Mouse (Mus musculus) cerebellum, adult 18-20 months (tissue): ENCODE measurements at regions not wholly inside any gene's neighbourhood (a gene's known extent, or its start where the extent isn't known, plus 50 kb on each side); places are given as distances from the start of the nearest gene placed in this dataset.

Source experiments
- DNase-seq, 2 experiments: peaks; one replicate each; pipeline ENCODE4 v3.0.0; 2021

DNA sequence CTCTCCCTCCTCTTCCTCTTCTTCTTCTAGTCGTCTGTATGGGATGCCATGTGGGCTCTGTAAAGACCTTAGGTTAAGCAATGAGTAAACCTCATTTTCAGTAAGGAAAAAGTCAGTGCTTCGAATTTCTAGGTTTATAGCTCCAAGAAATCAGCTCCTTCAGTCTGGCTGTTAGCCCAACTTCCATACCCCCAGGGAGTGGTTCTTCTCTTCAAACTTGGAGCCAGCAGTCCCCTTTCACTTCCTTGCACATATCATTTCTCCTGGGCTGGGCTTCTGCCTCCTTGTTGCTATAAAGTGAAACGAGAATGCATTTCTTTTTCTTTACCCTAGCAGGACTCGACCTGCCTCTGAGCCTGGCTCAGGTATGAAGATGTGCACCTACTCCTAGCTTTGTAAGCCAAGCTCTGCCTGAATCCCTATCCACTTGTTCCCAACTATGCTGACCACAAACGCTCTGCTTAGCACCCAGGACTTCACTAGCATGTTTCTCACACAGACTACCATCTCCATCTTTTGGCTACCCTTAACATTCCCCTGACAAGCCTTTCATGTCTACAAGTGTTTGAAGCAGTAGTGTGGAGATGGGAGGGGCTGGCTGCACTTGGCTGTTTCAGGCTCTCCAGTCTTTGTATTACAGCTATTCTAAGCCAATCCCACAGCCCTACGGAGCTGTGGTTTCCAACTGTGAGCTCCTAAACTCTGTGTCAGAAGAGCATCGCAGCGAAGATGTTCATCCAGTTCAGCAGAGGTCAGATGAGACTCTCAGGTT, 243.8 kb upstream of the Tprg start:
- no peak for DNase-seq

DNA sequence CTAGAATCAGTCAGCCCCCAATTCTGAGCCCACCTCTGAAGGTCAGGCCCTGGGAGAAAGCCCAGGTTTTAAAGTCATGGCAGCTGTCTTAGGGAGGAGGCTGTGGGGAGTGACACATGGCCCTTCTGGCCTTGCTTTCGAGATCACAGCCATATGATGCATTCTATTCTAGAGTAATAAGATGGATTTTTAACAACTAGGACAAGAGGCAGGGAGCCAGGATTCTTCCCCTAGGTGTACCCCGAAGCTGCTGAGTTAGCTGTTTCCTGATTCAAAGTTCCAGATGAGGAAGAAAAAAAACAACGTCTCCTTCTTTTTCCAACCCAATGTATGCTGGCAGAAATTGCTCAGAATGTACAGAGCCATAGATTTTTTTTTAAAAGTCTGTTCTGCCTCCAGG, 242.0 kb upstream of the Tprg start:
- no peak for DNase-seq

DNA sequence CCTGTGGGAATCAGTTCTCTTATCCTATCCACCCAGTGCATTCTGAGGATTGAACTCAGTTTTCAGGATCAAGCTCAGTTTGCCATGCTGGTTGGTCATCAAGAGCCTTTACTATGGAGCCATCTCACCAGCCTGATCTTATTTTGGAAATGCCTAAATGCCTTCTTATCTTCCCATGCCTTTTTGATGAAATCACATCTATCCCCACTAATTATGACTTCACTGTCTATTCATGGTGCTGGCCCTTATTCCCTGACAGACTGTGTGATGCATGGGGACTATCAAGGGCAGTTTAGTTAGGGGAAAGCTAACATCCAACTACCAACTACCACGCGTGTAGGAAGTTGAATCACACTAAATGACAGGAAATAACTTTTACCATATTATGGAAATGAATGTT, 238.9 kb upstream of the Tprg start:
- no peak for DNase-seq

DNA sequence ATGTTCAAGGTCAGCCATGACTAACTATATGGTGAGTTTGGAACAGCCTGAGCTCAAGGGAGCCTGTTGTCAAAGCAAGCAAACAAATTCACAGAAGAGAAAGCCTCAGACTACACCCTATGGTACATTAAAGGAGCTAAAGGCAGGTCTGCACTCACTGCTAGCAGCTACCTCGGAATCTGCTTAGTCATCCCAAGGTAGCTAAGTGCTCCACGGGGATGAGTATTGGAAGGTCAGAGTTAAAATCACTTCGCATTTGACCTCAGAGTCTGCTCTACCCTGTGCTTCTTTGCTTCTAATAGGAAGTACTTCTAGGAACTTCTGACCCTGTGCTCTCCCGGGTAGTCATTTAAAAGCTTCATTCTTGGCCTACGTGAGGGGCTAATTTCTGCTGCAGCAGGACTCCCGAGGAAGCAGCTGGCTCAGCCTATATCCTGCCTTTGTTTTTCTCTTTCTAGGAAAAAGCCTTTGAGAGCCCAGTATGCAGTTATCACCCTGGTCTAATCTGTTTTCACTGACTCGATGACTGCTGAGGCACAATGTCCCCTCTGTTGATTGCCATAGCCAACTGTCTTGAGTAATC, 236.6 kb upstream of the Tprg start:
- DNase-seq, result no peak

DNA sequence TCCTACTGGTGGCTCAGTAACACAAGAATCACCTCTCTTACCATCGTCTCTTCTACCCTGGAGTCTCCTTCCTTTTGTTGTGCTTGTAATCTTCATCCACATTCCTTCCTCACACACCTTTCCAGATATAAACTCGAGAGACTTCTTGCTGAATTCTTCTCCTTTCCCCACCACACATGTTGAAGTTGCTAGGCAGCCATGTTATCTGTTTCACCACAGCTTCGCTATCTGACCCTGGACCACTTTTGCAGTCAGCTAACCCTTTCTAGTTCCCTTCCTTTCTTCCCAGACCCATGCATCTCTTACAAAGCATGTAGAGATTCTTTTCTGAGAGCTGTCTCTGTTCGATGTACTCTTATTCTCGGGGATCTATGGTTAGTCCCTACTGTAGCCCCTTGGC, 235.6 kb upstream of the Tprg start:
- DNase-seq, result no peak

DNA sequence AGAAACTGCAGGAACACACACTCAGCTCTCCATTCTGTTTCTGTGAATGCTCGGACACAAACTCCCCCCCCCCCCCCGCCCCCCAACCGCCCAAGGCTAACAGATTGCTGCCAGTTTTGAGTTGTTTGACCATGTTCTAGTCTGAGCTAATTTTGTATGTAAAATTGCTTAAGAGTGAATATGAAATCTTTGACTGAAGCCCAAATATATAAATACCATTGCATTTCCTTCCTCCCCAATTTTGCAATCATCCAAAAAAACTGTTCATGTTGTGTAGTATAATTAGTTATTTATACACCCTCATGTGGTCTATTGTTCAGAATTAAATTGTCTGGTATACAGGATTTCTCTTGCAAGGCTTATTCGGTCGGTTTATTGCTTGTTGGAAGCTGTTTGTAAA, 234.2 kb upstream of the Tprg start:
- no peak for DNase-seq

DNA sequence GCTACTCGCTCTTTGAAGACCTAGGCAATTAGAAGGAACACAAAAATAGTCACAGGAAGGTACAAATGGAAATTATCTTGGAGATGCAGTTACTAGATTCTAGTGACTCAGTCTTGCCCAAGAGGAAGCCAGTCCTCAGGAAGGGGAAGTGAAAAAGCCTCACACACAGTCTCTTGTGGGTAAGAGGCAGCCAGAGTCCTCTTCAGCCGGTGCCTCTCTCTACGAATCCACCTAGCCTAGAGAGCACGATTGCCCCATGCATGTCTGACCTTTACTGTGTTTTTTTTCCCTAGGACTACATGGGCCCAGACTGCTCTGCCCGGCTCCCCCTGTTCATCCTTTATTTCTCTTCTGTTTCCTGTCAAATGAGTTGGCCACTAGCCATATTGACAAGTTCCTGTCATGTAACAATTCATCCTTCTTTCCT, 233.7 kb upstream of the Tprg start:
- DNase-seq, result no peak

DNA sequence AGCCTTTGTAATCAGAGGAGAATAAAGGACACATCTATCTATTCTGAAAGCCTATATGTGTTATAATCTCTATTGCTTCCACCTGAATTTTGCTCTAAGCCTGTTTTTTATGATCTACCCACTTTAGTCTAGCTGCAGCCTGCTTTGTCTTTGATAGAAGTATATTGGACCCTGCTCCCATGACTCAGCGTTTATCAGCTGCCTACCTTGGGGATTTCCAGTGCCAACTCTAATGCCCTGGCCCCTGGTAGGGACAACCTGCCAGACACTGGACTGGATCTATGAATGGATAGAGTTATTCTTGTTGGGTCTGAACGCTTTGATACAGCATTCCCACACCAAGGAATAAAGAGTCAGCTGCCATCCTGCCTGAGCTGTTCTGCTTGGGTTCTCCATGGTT, 232.3 kb upstream of the Tprg start:
- DNase-seq, result no peak

DNA sequence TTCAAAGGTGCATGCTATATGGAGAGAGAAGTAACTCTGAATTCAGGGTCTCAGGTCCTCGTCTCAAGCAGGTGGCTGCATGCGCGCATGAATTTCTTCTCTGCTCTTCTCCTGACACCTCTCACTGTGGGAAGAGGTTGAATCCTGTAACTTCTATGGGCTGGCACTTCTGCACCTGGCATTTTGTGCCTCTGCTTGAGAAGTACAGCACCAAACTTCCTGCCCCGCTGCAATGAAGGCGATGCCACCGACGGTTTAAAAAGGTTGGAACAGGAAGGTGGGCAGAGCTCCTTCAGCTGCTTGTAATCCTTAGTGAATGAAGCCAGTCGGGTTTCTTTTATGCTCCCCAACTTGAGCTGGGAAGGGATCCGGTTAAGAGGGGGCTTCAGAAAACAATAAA, 231.2 kb upstream of the Tprg start:
- no peak for DNase-seq

DNA sequence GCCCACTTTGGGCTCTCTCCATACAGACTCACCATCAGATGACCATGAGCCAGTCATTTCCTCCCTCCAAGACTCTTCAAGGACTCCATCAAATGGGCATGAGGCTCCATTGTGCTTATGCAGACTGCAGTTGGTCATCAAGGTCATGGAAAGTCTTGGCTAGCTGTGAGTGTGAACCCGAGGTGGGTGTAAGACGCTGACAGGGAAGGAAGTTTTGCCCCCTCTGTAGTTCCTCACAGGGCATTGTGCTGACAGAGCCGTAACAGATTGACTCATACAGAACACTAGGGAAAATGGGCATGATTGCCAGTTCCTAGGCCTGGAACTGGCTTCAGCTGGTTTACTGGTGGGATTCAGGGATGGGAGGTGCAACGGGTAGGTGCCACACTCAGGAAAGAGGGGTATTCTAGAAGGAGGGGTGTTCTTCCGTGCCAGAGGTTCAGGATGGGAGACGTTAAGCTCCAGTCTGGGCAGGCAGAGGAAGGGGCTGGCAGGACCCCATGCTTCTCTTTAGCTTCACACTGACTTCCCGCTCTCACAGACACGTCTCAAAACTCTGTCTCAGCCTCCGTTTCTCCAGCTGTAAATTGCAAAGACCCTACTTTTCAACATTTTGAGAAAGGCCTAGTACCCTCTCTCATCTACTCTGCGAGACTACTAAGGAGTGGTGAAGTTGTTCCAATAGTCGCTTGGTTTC, 228.4 kb upstream of the Tprg start:
- DNase-seq, result no peak

DNA sequence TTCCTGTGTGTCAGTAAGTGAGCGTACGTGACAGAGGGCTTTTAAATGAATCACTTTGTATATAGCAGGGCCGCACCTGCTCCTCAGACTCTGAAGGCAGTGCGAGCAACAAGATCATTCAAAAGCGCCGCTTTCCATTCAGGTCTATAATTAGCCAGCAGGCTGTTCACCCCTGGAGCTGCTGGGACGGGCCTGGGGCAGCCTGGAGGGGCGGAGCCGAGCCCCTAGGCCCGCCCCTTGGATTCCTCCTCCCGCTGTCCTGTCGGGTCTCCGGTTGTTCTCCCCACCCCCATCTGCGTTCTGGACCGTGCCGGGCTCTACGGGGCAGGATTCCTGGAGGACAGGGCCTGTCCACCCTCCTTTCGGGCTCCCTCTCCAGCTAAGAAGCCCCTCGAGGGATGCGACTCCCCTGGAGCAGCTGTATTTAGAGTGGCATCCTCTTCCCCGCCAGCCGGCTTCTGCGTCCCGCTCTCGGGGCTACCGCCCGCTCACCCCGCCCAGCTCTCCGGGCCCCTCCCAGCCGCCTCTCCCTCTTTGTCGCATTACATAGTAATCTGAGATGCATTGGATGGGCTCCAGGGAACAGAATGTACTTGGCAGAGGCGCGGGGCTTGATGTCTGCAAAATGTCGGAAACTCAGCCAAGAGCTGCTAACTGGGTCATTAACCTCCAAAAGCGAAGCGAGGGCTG, 227.7 kb upstream of the Tprg start:
- peak; percentile 98 to 99 for DNase-seq

DNA sequence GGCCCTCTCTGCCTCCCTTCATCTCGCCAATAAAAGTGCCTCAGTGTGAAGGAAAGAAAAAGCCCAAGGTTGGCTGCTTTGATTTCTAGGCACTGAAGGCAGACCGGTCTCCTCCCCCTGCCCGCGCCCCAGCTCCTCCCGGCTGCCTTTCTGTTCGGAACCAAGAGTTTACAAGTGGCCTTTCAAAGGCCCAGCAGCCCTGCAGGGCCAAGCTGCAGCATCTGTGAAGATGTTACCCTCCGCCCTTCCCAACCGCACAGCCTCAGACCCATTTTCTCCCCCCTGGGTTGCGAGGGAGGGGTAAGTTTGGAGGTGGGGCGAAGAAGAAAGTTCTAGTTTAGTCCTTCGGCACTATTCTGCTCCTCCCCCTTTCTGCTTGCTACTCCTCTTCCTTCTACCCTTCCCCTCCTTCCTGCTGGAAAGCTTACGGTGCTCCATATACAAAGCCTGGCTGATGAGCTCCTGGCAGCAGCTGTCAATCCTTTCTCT, 227.1 kb upstream of the Tprg start:
- no peak for DNase-seq

DNA sequence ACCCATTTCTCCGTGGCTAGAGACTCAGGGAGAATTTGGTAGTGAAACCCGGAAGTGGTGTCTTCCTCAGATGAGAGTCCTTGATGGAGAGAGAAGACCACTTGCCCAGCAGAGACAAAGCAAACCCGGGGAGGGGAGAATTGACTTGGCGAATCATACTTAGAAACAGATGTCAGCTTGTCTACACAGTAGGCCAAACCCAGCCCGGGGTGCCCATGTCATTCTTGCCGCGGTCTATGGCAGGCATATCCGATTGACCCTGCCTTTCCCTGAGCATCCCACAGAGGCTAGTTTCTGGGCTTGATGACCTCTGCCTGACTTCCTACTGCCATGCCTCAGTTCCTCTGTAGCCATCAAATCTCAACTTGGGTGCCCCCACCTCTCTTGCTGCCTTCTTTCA, 226.4 kb upstream of the Tprg start:
- DNase-seq, result peak; percentile 25 to 35

DNA sequence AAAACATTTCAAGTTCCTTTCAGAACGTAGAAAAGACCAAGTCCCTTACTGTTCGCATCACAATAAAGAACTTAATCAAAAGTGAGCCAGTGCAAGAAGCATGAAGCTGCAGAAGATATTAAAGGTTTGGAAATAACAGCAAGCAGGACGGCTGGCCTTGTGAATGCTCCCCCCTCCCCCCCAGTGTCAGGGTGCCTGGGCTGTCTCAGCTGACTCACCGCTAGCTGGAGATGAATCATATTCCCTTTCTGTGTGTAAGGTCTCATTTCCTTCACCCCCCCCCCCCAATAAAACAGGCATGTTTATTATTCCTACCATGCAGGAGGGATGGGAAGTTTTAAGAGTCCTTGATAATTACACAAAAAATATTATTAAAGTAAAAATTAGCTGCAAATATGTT, 225.0 kb upstream of the Tprg start:
- no peak for DNase-seq

DNA sequence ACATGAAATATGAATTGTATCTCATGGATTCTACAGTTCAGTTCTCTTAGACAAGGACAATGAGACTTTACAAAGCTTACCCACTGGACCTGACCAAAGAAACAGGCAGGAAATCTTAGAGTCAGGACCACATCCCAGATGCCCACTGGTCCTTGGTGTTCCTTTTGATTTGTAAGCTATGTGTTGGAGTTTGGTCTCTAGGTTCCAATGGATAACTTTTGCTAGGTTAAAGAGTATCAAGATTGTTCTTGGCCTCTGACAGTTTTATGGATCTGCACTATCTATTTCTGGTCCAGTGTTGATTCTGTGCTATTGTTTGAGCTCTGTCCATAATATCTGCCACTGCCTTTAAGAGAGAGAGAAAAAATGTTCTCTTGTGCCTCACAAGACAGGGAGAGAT, 222.6 kb upstream of the Tprg start:
- no peak for DNase-seq

DNA sequence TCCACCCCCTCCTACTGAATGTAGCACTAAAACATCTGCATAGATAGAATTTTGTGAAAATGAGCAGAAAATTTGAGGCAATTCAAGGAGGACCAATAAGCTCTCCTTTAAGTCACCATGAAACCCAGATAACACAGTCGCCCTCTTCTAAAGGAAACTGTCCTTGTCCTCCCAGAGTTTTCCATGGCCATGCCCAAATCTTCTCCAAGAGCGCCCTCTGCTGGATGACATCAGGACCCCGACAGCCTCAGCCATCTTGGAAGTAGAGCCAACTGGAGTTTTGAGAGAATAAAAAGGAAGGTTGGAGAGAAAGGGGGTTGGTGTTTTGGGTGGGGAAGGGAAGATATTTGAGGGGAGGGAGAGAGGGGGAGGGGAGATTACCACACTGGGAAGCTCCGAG, 222.1 kb upstream of the Tprg start:
- DNase-seq, result peak; percentile 91 to 95

DNA sequence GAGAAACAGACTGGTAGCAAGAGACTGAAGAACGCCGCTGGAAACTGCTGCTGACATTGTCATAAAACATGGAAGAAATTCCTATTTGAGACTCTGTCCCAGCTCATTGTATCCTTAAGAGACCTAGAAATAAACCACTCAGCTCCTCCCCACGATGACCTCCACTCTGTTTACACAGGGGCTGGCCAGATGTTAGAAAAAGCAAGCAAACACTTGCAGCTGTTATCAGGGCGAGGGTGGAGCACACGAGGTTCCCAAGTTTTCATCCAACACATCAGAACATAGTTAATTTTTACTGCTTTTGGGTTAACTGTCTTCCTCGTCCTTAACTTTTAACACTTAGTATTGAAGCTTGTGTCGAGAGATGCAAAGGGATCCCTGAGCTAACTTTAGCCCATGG, 219.8 kb upstream of the Tprg start:
- DNase-seq, result no peak

DNA sequence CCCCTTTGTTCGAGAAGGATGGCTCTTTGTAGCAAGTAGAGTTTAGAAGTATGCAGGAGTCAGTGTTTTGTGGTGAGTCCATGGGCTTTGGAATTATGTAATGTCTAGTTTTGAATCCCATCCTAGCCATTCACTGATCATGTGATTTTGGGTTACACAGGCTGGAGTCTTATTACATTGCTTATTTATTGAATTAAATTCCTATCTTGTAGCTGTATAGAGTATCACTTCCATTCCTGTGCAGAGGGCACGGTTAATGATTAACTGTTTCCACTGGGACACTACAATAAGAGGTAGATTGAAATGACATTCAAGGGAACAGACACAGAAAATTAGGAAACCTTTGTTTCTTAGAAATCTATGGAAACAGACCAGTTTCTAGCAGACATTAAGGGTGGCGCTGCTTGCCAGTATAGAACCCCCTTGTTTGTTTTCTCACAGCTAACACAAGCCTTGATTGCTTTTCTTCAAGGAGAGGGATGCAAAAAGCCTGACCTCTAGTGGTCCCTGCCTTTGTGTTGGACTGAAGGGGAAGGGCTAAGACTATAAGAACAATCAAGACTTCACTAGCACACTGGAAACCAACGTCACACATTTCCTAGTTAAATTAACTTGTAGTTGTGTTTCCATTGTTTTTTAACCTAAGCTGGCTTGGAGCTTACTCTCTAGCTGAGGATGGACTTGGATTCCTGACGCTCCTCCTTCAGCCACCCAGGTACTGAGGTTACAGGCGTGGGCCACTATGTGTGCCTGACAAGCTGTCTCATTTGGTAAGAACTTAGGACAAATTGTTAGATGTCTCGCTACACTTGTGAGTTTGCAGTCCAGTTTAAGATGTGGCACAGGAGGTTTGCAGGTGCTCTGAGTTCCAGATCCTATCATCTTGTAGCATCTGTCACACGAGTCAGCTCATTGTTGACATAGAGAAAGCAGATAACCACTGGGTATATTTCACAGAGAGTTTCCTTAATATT, 219.1 kb upstream of the Tprg start:
- peak in 1 of 2 experiments; percentile 58 for DNase-seq

DNA sequence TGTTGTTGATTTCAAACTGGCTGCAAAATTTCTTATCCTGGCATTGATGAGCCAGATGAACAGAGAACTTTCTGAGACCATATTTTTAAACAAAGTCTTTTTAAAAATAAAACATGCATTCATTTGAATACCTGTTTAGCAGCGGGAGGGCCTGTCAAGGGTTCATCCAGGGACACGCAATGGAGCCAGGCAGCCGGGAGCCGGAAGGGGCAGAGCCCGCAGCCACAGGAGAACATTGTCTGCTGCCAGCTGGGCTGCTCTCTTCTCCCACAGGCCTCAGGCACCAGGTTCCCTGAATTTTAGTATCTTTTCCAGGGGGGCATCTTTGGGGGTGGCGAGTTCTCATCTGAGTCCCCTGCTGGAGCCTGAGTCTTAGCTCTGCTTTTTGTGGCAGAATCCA, 205.8 kb upstream of the Tprg start:
- DNase-seq, result no peak

DNA sequence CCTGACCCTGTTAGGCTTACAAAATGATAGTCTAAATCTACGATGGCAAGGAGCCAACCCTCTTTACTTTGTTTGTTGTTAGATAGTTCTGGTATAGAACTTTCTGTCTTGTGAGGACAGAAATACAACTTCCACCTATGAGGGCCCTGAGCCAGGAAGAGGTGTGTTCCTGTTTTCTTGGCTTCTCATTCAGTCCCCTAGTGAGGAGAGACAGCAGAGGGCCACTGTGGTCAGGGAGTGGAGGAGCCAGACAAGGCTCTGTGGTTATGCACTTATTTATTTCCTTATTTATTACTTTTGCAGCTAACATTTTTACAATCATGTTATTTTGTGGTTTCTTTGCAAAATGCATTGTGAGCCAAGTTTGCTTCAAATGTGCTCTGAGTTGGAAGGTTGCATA, 202.9 kb upstream of the Tprg start:
- DNase-seq, result no peak

DNA sequence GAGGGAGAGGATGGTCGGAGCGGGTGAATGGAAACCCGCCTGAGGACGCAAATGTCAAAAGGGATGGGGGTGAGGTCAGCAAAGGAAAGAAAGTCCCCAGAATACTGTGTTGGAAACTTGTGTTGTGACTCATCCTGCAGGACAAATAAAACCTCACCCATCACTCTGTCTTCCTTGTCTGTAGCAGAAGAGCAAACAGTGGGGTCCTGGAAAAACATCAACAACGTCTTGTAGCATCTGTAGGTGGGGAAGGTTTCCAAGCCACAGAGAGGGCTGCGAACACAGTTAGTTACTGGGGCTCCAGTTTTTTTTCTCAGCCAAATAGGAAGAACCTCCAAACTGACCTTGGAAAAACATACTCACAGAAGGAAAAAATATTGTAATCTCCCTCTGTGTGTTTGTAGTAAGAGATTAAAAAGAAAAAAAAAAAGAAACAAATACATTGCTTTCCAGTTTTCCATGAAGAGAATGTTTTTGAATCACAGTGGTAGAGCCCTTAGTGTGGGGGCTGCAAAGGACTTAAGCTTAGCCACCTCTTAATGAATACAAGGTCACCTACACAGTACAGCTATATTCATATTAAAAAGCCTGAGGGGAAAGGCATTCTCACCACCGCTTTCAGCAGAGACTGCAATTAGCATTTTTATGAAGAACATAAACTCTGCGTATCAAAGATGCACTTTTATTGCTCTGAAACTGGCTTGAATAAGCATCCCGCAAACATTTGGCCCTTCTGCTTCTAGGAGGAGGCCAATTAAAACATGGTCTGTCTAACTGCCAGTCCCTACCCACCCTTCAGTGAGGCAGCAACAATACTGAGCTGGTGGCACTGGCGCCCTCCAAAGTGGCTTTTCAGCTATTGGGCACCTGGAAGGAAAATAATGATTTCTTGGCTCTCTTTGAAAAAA, 198.6 kb upstream of the Tprg start:
- no peak for DNase-seq
